Mouse (Mus musculus) MEL (cell line): ENCODE measurements around the gene Adamts7.

Source experiments
- CTCF ChIP-seq, 3 experiments: IDR thresholded peaks in 2 of 3; conservative IDR thresholded peaks in 1 of 3; 2 replicates each; pipeline ENCODE4 v1.5.1; 2011 to 2012; ENCODE audit warnings: low read length in 3 of 3, low read depth in 2 of 3, mild to moderate bottlenecking in 2 of 3, improper control_type of control experiment in 1 of 3, inconsistent platforms in 1 of 3, mixed read lengths in 1 of 3, moderate library complexity in 1 of 3; ENCODE audit not compliant: control insufficient read depth in 1 of 3, insufficient read depth in 1 of 3, poor library complexity in 1 of 3, severe bottlenecking in 1 of 3
- E2F4 ChIP-seq: IDR thresholded peaks from 2 replicates; pipeline ENCODE4 v1.6.1; 2011; ENCODE audit warnings: low read depth, low read length, improper control_type of control experiment, borderline replicate concordance
- USF1 ChIP-seq: IDR thresholded peaks from 2 replicates; pipeline ENCODE4 v1.6.1; 2014; ENCODE audit warnings: low read depth, mild to moderate bottlenecking, inconsistent platforms, low read length, improper control_type of control experiment, moderate library complexity

- no peak for TF ChIP-seq CTCF (IDR thresholded peaks at IDR 0.05 in 2 of 3, conservative IDR thresholded peaks at IDR 0.05 in 1 of 3; ENCODE audit: control insufficient read depth in 1 of 3, insufficient read depth in 1 of 3, low read depth in 2 of 3, low read length in 3 of 3, poor library complexity in 1 of 3, severe bottlenecking in 1 of 3)
- TF ChIP-seq E2F4: no peak
- TF ChIP-seq USF1: no peak
Measured at GRCm38 (mm10) chr9:90199611-90200010, 36.7 kb downstream of the Adamts7 start.
